Comparison of ENCODE assay signal across 15 mouse cellular contexts in genomic region chr5:140250370-140250769, GRCm38 (mm10).
DNase-seq lines count a peak whose midpoint lies in the region; ATAC-seq and TF ChIP-seq lines count a peak whose summit lies in the region.
"Had no signal": no experiment of that assay in that cellular context is flagged by ENCODE, and none has a peak within 500 bp of the region (broad histone marks: within the 10 kb centered on the region; RNA-seq: fewer than 3 reads in every experiment).

No protein-coding gene starts in this region.

- H3K27me3 ChIP-seq in hindbrain, embryonic 10.5 days (ENCODE audit: insufficient read depth, poor library complexity, severe bottlenecking), result no peaks in the 10 kb centered on the region
- no peaks in the 10 kb centered on the region for H3K27me3 ChIP-seq in hindbrain, embryonic 14.5 days (ENCODE audit: control insufficient read depth, insufficient read depth, low read length)
- no peaks in the 10 kb centered on the region for H3K27me3 ChIP-seq in liver, postnatal 0 days (ENCODE audit: insufficient read depth, low read length)
- H3K27me3 ChIP-seq: embryonic facial prominence, embryonic 13.5 days had no signal

- intact Hi-C loops in left cerebral cortex, postnatal 4 days (cut with DNase I), result no loop called here

- peaks cover 24% of the 10 kb centered on the region for H3K36me3 ChIP-seq in hindbrain, embryonic 10.5 days
- H3K36me3 ChIP-seq in hindbrain, embryonic 14.5 days (replicated peaks; ENCODE audit: control insufficient read depth, insufficient read depth), result no peaks in the 10 kb centered on the region
- H3K36me3 ChIP-seq in liver, postnatal 0 days (replicated peaks; ENCODE audit: insufficient read depth, low read length), result no peaks in the 10 kb centered on the region

- no peak for DNase-seq in hindbrain, embryonic 10.5 days (ENCODE audit: low spot score)
- no peak for DNase-seq in hindbrain, embryonic 14.5 days (ENCODE audit: low spot score)
- no peak for DNase-seq in liver, postnatal 0 days
- no peak for DNase-seq in liver
- DNase-seq in brain, adult 2 months (ENCODE audit: low read depth, low spot score), result peak; percentile 81
- DNase-seq in left cerebral cortex, postnatal 4 days, result peak; percentile 27
- DNase-seq in gastrocnemius, postnatal 10 days, result no peak
- DNase-seq: cerebellum, adult 18-20 months; kidney, adult 9 months; layer of hippocampus, postnatal 36 days; lung, embryonic 14.5 days; thymus, postnatal 4 days had no signal

- H3K4me1 ChIP-seq in hindbrain, embryonic 10.5 days (replicated peaks), result peaks cover 21% of the 10 kb centered on the region
- H3K4me1 ChIP-seq in hindbrain, embryonic 14.5 days (replicated peaks; ENCODE audit: control insufficient read depth, insufficient read depth, low read length), result peaks cover 10% of the 10 kb centered on the region; the same call in 1 of the 2 replicates
- H3K4me1 ChIP-seq in liver, postnatal 0 days (ENCODE audit: insufficient read depth), result no peaks in the 10 kb centered on the region
- H3K4me1 ChIP-seq: embryonic facial prominence, embryonic 13.5 days had no signal

- no peak overlapping the region for H3K4me2 ChIP-seq in hindbrain, embryonic 14.5 days (replicated peaks)
- H3K4me2 ChIP-seq in liver, postnatal 0 days (ENCODE audit: low read depth, low read length), result no peak overlapping the region
- H3K4me2 ChIP-seq: embryonic facial prominence, embryonic 13.5 days; heart, embryonic 11.5 days; lung, embryonic 14.5 days had no signal

- TF ChIP-seq EP300 in liver, postnatal 0 days (IDR thresholded peaks at IDR 0.05; ENCODE audit: low read depth), result no peak

- H3K4me3 ChIP-seq in hindbrain, embryonic 10.5 days, result no peak overlapping the region
- no peak overlapping the region for H3K4me3 ChIP-seq in hindbrain, embryonic 14.5 days (replicated peaks; ENCODE audit: low read length)
- H3K4me3 ChIP-seq in liver, postnatal 0 days (ENCODE audit: low read depth, low read length), result no peak overlapping the region
- H3K4me3 ChIP-seq: embryonic facial prominence, embryonic 13.5 days had no signal

- WGBS in hindbrain, embryonic 10.5 days, result 90% methylated on average over 3 of the region's 3 CpGs
- WGBS in hindbrain, embryonic 14.5 days, result 80% methylated on average over 3 of the region's 3 CpGs
- WGBS in liver, postnatal 0 days (ENCODE audit: insufficient replicate concordance), result 78% methylated on average over 3 of the region's 3 CpGs

- no peaks in the 10 kb centered on the region for H3K9me3 ChIP-seq in hindbrain, embryonic 10.5 days
- no peaks in the 10 kb centered on the region for H3K9me3 ChIP-seq in hindbrain, embryonic 14.5 days (ENCODE audit: control insufficient read depth, low read length)
- no peaks in the 10 kb centered on the region for H3K9me3 ChIP-seq in liver, postnatal 0 days (ENCODE audit: low read length)
- H3K9me3 ChIP-seq: embryonic facial prominence, embryonic 13.5 days had no signal

- no peak overlapping the region for H3K9ac ChIP-seq in hindbrain, embryonic 14.5 days
- H3K9ac ChIP-seq in liver, postnatal 0 days (replicated peaks), result no peak overlapping the region
- H3K9ac ChIP-seq: embryonic facial prominence, embryonic 13.5 days; lung, embryonic 14.5 days had no signal

- peak; percentile 21; the same call in 1 of the 2 replicates for TF ChIP-seq CTCF in liver, postnatal 0 days (IDR thresholded peaks at IDR 0.05; ENCODE audit: low read depth)

- ATAC-seq in hindbrain, embryonic 14.5 days (ENCODE audit: low FRiP score), result no peak
- ATAC-seq in liver, postnatal 0 days, result no peak
- ATAC-seq: forebrain, embryonic 16.5 days had no signal

- peak overlapping the region; percentile 20; the same call in 1 of the 2 replicates for H3K27ac ChIP-seq in hindbrain, embryonic 10.5 days
- no peak overlapping the region for H3K27ac ChIP-seq in hindbrain, embryonic 14.5 days
- no peak overlapping the region for H3K27ac ChIP-seq in liver, postnatal 0 days (ENCODE audit: low read depth)
- H3K27ac ChIP-seq: embryonic facial prominence, embryonic 13.5 days had no signal

Comparison
In these comparisons a context has a peak if more than half of its experiments do, and no peak if none do; other contexts are left out.
1. DNase-seq: peak in brain, adult 2 months (single experiment) and left cerebral cortex, postnatal 4 days (single experiment); none in hindbrain, embryonic 10.5 days (single experiment), hindbrain, embryonic 14.5 days (single experiment), liver, postnatal 0 days (single experiment), liver (single experiment) and gastrocnemius, postnatal 10 days (single experiment).